Comparison of ENCODE assay signal across 10 mouse cellular contexts in genomic region chr1:34858671-34859070, GRCm38 (mm10). TPM values are rescaled to one million over a fixed set of nuclear protein-coding genes. Genes with fewer than 3 reads are reported as not detected.
DNase-seq lines count a peak whose midpoint lies in the region; ATAC-seq and TF ChIP-seq lines count a peak whose summit lies in the region.
"Had no signal": no experiment of that assay in that cellular context is flagged by ENCODE, and none has a peak within 500 bp of the region (broad histone marks: within the 10 kb centered on the region; RNA-seq: fewer than 3 reads in every experiment).

No protein-coding gene starts in this region.

- no peak overlapping the region for H3K4me2 ChIP-seq in midbrain, embryonic 16.5 days (ENCODE audit: low read length)

- peaks cover 9% of the 10 kb centered on the region for H3K36me3 ChIP-seq in spleen, adult 2 months (ENCODE audit: control insufficient read depth, insufficient read depth, low read length)
- H3K36me3 ChIP-seq in midbrain, embryonic 16.5 days (ENCODE audit: control insufficient read depth, insufficient read depth, low read length): peaks cover 12% of the 10 kb centered on the region

- H3K9ac ChIP-seq in midbrain, embryonic 16.5 days (ENCODE audit: low read depth, low read length): no peak overlapping the region

- DNase-seq in kidney, adult 8-10 months: peak; percentile 76 to 79
- DNase-seq in kidney, postnatal 4 days: no peak
- peak; percentile 75 to 79 for DNase-seq in kidney, postnatal 36 days
- DNase-seq in spleen, adult 2 months (ENCODE audit: low read depth in 1 of 2, low spot score in 2 of 2): peak in 1 of 2 experiments; percentile 48
- DNase-seq in gastrocnemius, postnatal 10 days: no peak
- DNase-seq in urinary bladder, postnatal 4 days (ENCODE audit: low spot score in 2 of 2): no peak

- TF ChIP-seq CTCF in bone marrow macrophage, adult 2 months (IDR thresholded peaks at IDR 0.05; ENCODE audit: low read depth, low read length): no peak
- no peak for TF ChIP-seq CTCF in spleen, adult 2 months (IDR thresholded peaks at IDR 0.05; ENCODE audit: extremely low read depth, insufficient read depth, insufficient read length, insufficient replicate concordance)

- peak overlapping the region; percentile 25 for H3K4me3 ChIP-seq in bone marrow macrophage, adult 2 months (ENCODE audit: insufficient read depth, low read length)
- no peak overlapping the region for H3K4me3 ChIP-seq in spleen, adult 2 months (ENCODE audit: extremely low read depth, insufficient read depth, insufficient read length)
- no peak overlapping the region for H3K4me3 ChIP-seq in midbrain, embryonic 16.5 days (ENCODE audit: low read depth, low read length)
- H3K4me3 ChIP-seq: left cerebral cortex, adult 2 months had no signal

- 20% methylated on average over 5 of the region's 5 CpGs for WGBS in spleen, adult 2 months
- WGBS in midbrain, embryonic 16.5 days: 83% methylated on average over 5 of the region's 5 CpGs

- H3K27me3 ChIP-seq in spleen, adult 2 months (ENCODE audit: control insufficient read depth, insufficient read depth, low read length): no peaks in the 10 kb centered on the region
- no peaks in the 10 kb centered on the region for H3K27me3 ChIP-seq in midbrain, embryonic 16.5 days (ENCODE audit: control insufficient read depth, insufficient read depth, low read depth, low read length)

- no peaks in the 10 kb centered on the region for H3K9me3 ChIP-seq in midbrain, embryonic 16.5 days (replicated peaks; ENCODE audit: control insufficient read depth, low read length, poor library complexity, severe bottlenecking)

- no peak for TF ChIP-seq POLR2A in bone marrow macrophage, adult 2 months (IDR thresholded peaks at IDR 0.05; ENCODE audit: borderline replicate concordance, low read depth, low read length)
- no peak for TF ChIP-seq POLR2A in spleen, adult 2 months (IDR thresholded peaks at IDR 0.05; ENCODE audit: low read depth, low read length)

- H3K4me1 ChIP-seq in bone marrow macrophage, adult 2 months (ENCODE audit: control insufficient read depth, insufficient read depth, low read length): peaks cover 48% of the 10 kb centered on the region
- peaks cover 7% of the 10 kb centered on the region; the same call in 1 of the 2 replicates for H3K4me1 ChIP-seq in spleen, adult 2 months (ENCODE audit: control insufficient read depth, insufficient read depth, insufficient read length)
- H3K4me1 ChIP-seq in midbrain, embryonic 16.5 days (ENCODE audit: control insufficient read depth, insufficient read depth, low read length): no peaks in the 10 kb centered on the region

- H3K27ac ChIP-seq in bone marrow macrophage, adult 2 months (ENCODE audit: insufficient read depth, low read depth, low read length): peak overlapping the region; percentile 65
- H3K27ac ChIP-seq in spleen, adult 2 months (ENCODE audit: insufficient read depth, low read length): peak overlapping the region; percentile 36; the same call in 1 of the 2 replicates
- H3K27ac ChIP-seq in midbrain, embryonic 16.5 days (ENCODE audit: low read length): no peak overlapping the region
- H3K27ac ChIP-seq: left cerebral cortex, adult 2 months had no signal

- no peak for ATAC-seq in midbrain, embryonic 16.5 days
- ATAC-seq: CD4-positive, CD25-positive, alpha-beta regulatory T cell, adult 4 months had no signal

RNA-seq across cellular contexts. Expression of gene Plekhb2, which starts 8.9 kb away (rescaled TPM):
- polyA plus RNA-seq in bone marrow macrophage, adult 2 months (2012; ENCODE audit: insufficient read depth, insufficient read length, missing spikeins): 217 and 227 TPM in 2 replicates
- 25.0 and 27.1 TPM in 2 replicates for polyA plus RNA-seq in spleen, adult 2 months (2012; rRNA removed)
- polyA plus RNA-seq in midbrain, embryonic 16.5 days (2015; fragmentation: Nextera tagmentation; extraction: Ambion mirVana): 76.8 and 83.5 TPM in 2 replicates
- total RNA-seq in gastrocnemius, postnatal 10 days (2021): 10 to 100 TPM; 16.5 to 17.1 TPM

RNA-seq across cellular contexts. Expression of gene Fam168b, which starts 15.8 kb away (rescaled TPM):
- polyA plus RNA-seq in bone marrow macrophage, adult 2 months (2012; ENCODE audit: insufficient read depth, insufficient read length, missing spikeins): 100 and 135 TPM in 2 replicates
- polyA plus RNA-seq in spleen, adult 2 months (2012; rRNA removed): 351 and 558 TPM in 2 replicates
- 131 and 139 TPM in 2 replicates for polyA plus RNA-seq in midbrain, embryonic 16.5 days (2015; fragmentation: Nextera tagmentation; extraction: Ambion mirVana)
- total RNA-seq in gastrocnemius, postnatal 10 days (2021): 10 to 100 TPM; 54.3 to 63.7 TPM

Comparison
In these comparisons a context has a peak if more than half of its experiments do, and no peak if none do; other contexts are left out.
1. DNase-seq: peak in kidney, adult 8-10 months (2 of 2) and kidney, postnatal 36 days (2 of 2); none in kidney, postnatal 4 days (0 of 2), gastrocnemius, postnatal 10 days (single experiment) and urinary bladder, postnatal 4 days (0 of 2).